Mouse (Mus musculus) cerebellum, adult 11 months (tissue): ENCODE results near the gene Otop2.

Source experiments
- DNase-seq: peaks from one replicate; pipeline ENCODE4 v3.0.0; 2022

Otop2 gene

DNA sequence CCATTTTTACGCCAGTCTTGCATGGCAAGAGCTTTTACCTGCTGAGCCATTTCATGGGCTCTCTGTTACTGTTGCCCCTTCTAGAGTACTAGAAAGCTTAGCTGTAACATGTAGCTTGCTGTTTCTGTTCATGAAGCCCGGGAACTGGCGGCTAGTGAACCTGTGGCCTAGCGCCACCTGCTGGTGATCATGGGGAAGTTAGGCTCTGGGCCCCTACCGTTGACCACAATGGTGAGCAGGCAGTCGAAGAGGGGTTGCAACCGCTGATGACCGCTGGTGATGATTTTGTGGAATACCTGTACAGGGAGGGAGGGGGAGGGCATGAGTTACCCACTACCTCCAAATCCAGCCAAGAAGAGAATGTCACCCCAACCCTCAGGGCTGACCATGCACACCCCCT, 47.2 kb downstream of the Otop2 start:
- DNase-seq: peak; percentile 64

DNA sequence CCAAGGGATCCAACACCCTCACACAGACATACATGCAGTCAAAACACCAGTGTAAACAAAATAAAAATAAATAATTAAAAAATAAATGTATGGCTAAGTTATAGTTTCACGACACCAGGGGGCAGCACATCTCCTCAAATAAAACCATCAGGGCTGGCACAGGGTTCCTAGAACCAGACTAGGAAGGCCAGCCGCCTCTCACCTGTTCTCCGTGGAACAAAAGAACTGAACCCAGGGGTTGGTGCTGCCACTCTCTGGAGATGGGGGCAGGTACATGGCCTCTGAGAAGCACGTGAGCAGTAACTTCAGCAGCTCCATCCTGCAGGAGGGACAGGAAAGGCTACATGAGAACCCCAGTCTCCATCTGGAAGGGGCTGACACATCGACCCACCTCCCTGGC, 51.5 kb downstream of the Otop2 start:
- DNase-seq: peak; percentile 80

GRCm38 (mm10) chr11:115359293-115359692, 52.3 kb downstream of the Otop2 start:
- no peak for DNase-seq

- DNase-seq: no peak
Measured at GRCm38 (mm10) chr11:115359726-115360125, 52.8 kb downstream of the Otop2 start.

GRCm38 (mm10) chr11:115364136-115364535, 57.2 kb downstream of the Otop2 start:
- DNase-seq: no peak

GRCm38 (mm10) chr11:115366039-115366705, 59.2 kb downstream of the Otop2 start:
- no peak for DNase-seq

DNA sequence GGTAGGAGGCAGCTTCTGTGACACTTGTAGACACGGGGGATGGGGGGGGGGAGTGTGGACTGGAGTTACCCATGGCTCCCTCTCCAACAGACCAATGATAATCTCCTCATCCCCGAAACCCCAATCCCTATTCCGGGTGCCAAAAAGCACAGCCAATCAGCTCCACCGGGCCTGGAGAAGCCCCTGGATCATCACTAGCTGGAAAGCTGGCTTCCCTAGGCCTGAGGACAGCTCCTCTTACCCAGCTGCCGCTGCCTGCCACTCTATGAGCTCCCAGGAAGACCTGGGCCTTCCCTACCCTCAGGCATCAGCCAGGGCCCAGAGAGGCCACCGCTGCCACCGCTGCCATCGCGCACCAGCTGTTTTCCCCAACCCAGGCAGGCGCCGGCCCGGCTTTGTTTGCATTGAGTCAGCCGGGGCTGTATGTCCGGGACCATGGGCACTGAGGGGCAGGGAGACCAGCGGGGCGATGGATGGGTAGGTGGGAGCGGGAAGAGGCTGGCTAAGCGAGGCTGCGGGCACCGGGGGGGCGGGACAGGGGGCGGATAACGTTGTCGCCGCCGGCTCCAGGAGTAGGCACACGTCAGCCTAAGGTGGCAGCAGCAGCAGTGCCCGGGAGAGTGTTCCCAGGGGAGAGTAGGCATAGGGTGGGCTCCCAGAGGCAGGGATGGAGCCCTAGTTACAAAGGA, 59.9 kb downstream of the Otop2 start:
- DNase-seq: peak; percentile 61

DNA sequence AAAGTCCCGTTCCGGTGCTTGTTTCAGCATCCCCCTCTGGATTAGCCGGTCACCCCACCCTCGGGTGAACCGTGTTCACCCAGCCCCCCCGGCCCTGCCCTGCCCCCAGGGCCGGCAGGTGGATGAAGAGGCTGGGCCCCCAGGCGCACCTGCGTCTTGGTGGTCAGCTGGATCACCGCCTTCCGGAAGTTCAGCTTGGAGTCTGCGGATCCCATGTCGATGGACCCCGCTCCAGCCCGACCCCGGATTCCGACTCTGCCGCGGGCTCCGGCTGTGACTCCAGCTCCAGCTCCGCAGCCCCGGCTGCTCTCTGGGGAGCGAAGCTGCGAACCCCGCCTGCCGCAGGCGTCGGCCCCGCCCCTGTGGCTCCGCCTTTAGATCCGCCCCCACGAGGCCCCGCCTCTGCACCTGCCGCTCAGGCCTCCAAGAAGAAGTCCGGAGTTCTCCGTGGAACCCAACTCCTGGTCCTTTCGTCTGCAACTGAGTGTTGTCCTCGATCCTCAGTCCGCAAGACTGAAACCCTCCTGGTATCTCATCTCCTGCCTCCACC, 60.5 kb downstream of the Otop2 start, which contains the start of gene Hid1:
Gene Hid1, minus strand, starts transcription at position 362 of the 550 bp plus-strand sequence.
- DNase-seq: peak; percentile 92

- DNase-seq: no peak
Measured at GRCm38 (mm10) chr11:115370368-115370767, 63.4 kb downstream of the Otop2 start.

- DNase-seq: no peak
Measured at GRCm38 (mm10) chr11:115371354-115371753, 64.4 kb downstream of the Otop2 start.

DNA sequence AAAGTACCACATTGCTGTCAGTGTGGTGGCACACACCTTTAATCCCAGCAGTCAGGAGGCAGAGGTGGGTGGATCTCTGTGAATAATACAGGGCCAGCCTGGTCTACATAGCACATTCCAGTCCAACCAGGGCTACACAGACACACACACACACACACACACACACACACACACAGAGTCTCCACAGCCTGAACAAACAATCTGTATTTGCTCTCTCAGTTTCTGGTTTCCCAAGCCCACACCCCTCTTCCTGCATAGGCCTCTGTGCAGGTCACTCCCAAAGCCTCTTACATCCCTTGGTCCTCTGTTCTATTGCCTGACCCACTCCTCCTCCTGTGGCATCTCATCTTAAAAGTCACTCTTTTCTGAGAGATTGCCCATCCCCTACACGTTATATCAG, 65.1 kb downstream of the Otop2 start:
- DNase-seq: no peak

GRCm38 (mm10) chr11:115372737-115373136, 65.8 kb downstream of the Otop2 start:
- DNase-seq: no peak

GRCm38 (mm10) chr11:115373805-115374694, 67.1 kb downstream of the Otop2 start:
- DNase-seq: peak; percentile 79

- DNase-seq: no peak
Measured at GRCm38 (mm10) chr11:115374695-115375425, 67.9 kb downstream of the Otop2 start.

DNA sequence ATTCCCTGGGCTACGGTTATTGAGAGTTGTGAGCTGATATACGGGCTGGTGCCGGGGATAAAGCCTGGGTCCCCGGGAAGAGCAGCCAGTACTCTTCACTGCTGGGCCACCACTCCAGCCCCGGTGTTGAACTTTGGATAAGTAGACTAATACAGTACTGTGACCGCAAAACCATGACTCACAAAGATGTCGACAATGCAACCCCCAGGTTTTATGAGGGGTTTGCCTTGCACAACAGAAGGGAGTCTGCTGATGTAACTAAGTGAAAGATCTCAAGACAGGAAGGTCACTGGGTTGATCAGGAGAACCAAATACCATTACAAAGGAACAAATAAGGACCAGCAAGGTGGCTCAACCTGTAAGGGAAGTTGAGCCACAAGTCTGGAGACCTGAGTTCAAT, 69.8 kb downstream of the Otop2 start:
- DNase-seq: no peak

- DNase-seq: no peak
Measured at GRCm38 (mm10) chr11:115377254-115377653, 70.3 kb downstream of the Otop2 start.

DNA sequence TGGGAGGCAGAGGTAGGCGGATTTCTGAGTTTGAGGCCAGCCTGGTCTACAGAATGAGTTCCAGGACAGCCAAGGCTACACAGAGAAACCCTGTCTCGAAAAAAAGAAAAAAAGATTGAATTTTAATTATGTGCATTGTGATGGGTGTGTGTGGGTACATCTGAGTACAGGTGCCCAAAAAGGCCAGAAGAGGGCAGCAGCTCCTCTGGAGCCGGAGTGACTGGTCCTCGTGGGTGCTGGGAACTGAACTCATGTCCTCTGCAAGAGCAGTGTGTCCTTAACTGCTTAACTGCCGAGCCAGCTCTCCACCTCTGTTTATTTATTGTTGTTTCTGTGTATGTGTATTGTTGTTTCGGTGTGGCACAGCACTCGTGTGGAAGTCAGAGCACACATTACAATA, 70.9 kb downstream of the Otop2 start:
- DNase-seq: no peak

DNA sequence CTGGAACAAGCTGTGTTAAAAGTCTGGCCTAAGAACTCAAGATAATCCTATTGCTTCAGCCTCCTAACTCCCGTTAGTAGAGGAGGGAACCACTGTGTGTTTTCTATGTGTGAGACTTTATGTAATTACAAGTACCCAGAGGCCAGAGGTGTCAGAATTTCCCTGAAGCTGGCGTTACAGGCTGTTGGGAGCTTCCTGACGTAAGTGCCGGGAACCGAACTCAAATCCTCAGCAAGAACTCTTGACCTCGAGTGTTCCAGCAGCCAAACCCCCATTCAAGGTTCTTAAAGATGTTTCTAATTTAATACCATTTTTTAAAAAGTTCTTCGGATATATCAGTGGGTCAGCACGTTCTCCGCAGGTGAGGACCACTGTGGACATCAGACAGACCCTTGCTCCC, 74.3 kb downstream of the Otop2 start:
- no peak for DNase-seq
